Mouse (Mus musculus): ENCODE results near the gene Olfr1276.

The Olfr1276 gene

DNA sequence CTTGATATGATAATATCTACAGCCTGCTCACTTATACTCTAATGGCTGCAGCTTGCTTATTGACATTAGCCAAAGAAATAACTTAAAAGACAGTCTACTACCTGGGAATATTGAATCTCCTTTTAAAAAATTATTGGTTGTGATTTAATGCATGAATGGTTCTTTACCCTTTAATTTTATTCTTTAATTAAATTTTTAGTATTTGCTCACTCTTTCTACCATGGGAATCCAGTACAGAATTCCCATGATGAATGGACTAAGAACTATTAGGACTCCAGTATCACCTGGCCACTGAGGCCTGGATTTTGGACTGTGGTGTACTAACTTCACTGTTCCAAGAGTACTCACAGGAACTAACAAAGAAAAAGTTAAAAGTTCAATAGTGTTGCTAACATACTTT, at the start of gene Olfr1276:
Gene Olfr1276, plus strand, starts transcription at position 301 of the 400 bp plus-strand sequence.
- DNase-seq (ENCODE audit: low read depth, low spot score) = no peak

GRCm38 (mm10) chr2:111229502-111229901, 24.8 kb upstream of the Olfr1276 start, which contains the start of gene 4930430A15Rik:
Gene 4930430A15Rik (minus strand): TSS chr2:111229602.
- no peak for DNase-seq (ENCODE audit: low read depth, low spot score)

DNA sequence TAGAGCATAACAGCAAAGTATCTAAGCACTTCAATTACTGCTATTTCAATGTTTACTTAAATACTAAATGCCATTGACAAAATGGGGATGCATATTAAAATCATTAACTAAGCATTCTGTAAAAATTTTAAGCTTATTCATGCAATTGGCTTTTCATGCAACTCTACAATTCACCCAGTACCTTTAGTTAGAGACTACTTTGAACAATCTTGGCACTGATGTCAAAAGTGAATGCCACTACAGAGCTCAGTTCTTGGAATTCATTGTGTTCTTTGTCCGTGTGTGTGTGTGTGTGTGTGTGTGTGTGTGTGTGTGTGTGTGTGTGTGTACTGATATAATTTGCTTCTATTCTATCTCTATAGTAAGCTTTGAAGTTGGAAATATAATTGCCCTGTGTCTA, 19.1 kb upstream of the Olfr1276 start, which contains the start of gene Olfr1275:
Gene Olfr1275, minus strand, starts transcription at position 101 of the 400 bp plus-strand sequence.
- DNase-seq (ENCODE audit: low read depth, low spot score) = no peak

- no peak for DNase-seq (ENCODE audit: low read depth, low spot score)
Observed at GRCm38 (mm10) chr2:111274006-111274405, 19.7 kb downstream of the Olfr1276 start, which contains the start of gene Olfr1277. Gene Olfr1277 (minus strand): TSS chr2:111274106.

GRCm38 (mm10) chr2:111289836-111290235, 35.5 kb downstream of the Olfr1276 start, which contains the start of gene Olfr1278:
Gene Olfr1278 (plus strand): TSS chr2:111290136.
- no peak for DNase-seq (ENCODE audit: low read depth, low spot score)

GRCm38 (mm10) chr2:111298541-111298940, 44.2 kb downstream of the Olfr1276 start:
- DNase-seq (ENCODE audit: low read depth, low spot score) = no peak

GRCm38 (mm10) chr2:111300374-111300773, 46.1 kb downstream of the Olfr1276 start, which contains the start of gene Olfr1279:
Gene Olfr1279 (plus strand): TSS chr2:111300635.
- no peak for DNase-seq (ENCODE audit: low read depth, low spot score)
